Mouse (Mus musculus): ENCODE measurements around the gene Pou2f3.

Gene Pou2f3

GRCm38 (mm10) chr9:43210190-43210682 lies at the start of gene Pou2f3:
Pou2f3 (minus strand) TSS chr9:43210369.
- DNase-seq (ENCODE audit: low spot score in 2 of 2) = no peak

DNA sequence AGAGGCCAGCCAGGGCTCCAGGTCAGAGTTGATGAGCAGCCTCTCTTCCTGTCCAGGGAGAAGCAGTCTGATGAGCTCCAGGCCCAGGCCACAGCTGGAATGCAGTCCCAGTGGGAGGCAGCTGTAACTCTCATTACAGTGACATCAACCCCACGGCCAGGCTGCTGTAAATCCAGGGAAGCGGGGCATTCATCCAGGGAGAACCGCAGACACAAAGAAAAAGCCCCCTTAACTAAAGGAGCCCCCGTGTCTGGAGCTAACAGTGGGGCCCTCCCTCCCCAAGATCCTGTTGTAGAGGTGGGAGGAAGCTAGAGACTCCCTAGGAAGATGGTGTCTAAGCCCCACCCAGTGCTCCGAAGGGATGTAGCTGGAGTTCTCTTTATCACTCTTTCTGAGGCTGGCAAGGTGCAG lies 43.1 kb upstream of the Pou2f3 start:
- no peak for DNase-seq (ENCODE audit: low spot score in 2 of 2)

DNA sequence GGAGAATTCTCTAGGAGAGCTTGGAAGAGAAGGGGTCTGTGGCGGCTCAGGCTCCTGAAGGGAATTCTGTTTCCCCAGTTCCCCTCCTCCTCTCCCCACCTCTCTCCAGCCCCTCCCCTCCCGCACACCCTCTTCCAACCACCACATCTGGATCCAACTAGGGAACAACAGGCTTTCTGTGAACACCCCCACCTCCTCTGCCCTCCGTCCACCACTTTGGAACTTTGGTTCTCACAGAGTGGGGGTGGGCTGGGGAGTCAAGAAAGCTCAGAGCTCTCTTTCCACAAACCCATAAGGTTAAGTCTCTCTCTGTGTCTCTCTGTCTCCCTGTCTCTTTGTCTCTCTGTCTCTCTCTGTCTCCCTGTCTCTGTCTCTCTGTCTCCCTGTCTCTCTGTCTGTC lies 42.6 kb upstream of the Pou2f3 start:
- no peak for DNase-seq (ENCODE audit: low spot score in 2 of 2)

- DNase-seq (ENCODE audit: low spot score in 2 of 2) = no peak
These were observed 41.6 kb upstream of the Pou2f3 start for GRCm38 (mm10) chr9:43251786-43252185.

DNA sequence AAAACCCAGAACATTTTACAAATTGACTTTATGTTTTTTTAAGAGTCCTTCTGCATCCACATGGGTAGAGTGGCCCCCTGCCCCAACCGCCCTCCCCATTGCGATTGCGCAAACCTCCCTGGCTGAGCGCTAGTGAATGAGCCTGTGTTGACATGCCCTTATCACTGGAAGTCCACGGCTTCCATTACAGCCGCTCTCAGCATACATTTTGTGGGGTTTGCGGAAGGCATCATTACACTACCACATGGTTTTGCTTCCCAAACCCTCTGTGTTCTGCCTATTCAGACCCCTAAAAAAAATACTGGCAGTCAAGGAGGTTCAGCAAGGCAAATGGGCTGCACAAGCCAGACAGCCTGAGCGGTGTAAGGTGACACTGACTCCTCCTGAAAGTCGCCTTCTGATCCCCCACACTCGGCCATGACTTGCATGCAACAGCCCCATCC lies 36.6 kb upstream of the Pou2f3 start:
- DNase-seq (ENCODE audit: low spot score in 2 of 2) = no peak

DNA sequence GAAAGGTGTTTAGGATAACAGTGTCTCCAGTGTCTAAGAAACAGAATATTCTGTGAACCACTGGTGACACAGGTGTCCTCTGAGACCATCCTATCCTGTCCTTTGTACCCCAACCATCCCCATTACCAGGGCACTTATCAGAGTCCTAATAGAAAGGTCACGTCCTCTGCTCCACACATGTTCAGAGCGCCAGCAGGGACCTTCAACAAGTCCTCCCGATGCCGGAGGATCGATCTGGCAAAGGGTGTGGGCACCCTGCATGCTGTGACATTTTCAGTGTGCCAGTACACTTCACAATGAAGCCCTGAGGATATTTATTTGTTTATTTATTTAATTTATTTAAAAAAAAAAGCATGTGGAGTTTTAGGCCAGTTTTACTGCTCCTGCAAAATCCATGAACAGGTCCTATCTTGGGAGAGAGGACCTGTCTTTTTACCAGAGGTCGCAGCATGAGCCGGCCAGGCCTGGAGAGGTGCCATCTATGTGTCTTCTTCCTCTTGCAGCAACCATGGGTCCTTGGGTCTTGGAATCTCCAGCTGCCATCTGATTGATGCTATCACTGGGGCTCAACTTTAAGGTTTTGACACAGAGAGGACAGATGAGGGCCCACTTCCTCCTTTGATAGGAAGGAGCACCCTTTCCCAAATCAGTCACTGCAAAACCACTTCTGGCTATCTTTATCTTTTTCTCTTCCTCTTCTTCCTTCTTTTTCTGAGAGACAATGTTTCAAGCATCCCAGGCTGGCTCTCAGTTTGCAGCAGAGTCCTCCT lies 35.8 kb upstream of the Pou2f3 start:
- DNase-seq (ENCODE audit: low spot score in 2 of 2) = no peak

GRCm38 (mm10) chr9:43242432-43242831 lies 32.3 kb upstream of the Pou2f3 start:
- no peak for DNase-seq (ENCODE audit: low spot score in 2 of 2)

DNA sequence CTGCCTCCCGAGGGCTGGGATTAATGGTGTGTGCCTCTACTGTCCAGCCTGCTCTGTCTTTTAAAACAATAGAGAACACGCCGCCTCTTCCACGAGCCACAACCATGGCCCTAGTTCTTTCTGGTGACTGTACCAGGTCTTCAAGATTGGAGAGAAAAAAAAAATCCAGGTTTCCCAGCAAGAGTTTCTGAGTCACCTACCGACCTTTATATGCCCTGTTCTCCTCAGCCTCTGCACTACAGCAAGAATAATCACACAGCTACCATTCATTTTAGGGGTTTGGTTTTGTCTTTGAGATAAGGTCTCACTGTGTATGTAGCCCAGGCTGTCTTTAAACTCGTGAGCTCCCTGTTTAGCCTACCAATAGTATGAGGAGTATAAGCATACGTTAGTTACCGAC lies 31.8 kb upstream of the Pou2f3 start:
- DNase-seq (ENCODE audit: low spot score in 2 of 2) = no peak

- DNase-seq (ENCODE audit: low spot score in 2 of 2) = no peak
These were observed 31.1 kb upstream of the Pou2f3 start for GRCm38 (mm10) chr9:43241291-43241690.

DNA sequence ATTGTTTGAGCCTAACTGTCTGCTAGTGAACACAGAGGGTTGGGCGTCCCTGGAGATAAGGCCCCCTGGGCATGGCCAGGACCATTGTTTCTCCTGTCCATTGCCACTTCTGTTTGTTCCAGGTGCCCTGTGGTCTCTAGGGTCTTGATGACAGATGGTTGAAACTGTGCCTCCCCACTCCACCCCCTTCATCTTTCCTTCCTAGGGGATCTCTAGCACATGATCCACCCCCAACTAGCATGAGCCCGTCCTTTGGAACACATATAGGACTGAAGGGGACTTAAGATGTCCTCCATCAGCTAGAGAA lies 30.4 kb upstream of the Pou2f3 start:
- no peak for DNase-seq (ENCODE audit: low spot score in 2 of 2)

GRCm38 (mm10) chr9:43239712-43240593 lies 29.8 kb upstream of the Pou2f3 start, which contains the start of gene Oaf:
Oaf (minus strand) TSS chr9:43239911.
- DNase-seq (ENCODE audit: low spot score in 2 of 2) = peak; percentile 65 to 78

- peak in 1 of 2 experiments; percentile 72 for DNase-seq (ENCODE audit: low spot score in 2 of 2)
These were observed 28.7 kb upstream of the Pou2f3 start for GRCm38 (mm10) chr9:43238631-43239545.

DNA sequence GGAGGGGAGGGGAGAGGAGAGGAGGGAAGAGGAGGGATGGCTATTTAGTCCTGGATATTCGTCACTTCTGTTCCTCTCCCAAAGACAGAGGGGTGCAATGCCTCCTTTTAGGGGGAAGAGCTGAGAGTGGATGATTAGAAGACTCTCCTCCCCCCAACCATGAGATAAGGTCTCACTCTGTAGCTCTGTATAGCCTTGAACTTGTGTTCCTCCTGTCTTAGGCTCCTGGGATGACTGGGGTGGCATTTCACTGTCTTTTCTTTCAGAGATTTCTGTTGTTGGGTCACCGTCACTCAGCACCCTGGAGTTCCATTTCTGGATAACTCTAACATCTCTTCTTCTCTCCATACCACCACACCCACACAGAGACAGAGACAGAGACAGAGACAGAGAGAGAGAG lies 28.0 kb upstream of the Pou2f3 start:
- DNase-seq (ENCODE audit: low spot score in 2 of 2) = no peak

DNA sequence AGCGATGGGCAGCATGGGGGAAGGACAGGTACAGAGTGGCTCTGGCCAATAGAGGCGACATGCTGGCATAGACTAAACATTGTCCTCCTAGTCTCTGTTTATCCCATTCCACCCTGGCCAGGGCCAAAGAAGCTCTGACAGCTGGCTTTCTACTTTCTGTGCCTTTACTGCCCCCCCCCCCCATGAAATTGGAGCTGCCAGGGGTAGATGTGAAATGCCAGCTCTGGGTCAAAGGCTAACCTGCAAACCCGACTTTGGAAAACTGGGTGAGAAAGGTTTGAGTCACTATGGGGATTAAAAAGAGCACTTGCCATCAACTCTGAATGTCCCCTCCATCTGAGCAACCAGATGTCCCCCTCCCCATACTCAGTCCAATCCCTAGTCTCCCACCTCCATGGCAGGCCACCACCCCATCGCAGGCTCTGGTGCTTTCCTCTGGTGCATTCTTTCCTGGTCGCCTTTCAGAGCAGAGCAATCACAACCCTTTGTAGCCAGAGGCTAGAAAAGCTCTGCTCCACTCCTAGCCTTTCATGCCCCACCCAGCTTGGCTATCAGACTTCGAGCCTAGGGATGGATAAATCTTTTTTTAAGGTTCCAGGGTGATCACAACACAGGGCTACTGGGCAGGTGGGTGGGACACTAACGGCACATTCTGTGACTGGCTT lies 27.1 kb upstream of the Pou2f3 start:
- no peak for DNase-seq (ENCODE audit: low spot score in 2 of 2)

GRCm38 (mm10) chr9:43236576-43236975 lies 26.4 kb upstream of the Pou2f3 start:
- DNase-seq (ENCODE audit: low spot score in 2 of 2) = no peak

DNA sequence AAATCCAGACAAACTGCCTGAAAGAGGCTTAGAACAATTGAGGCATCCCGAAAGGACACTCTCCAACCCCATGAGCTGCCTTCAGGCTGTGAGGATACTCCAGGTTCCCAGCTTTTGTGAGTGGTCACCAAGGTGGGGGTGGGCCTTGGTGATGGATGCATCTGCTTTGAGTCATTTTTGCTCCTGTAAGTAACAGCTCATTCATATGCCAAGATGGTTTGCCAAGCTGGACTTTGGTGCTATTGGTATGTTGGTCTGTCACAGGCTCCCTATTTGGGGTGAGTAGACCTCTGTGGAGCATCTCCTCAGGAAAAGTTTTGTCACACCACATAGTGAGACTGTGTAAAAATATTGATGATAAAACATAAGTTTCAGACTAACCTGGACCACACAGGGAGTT lies 25.9 kb upstream of the Pou2f3 start:
- DNase-seq (ENCODE audit: low spot score in 2 of 2) = no peak

- DNase-seq (ENCODE audit: low spot score in 2 of 2) = no peak
These were observed 25.2 kb upstream of the Pou2f3 start for GRCm38 (mm10) chr9:43235336-43235735.

DNA sequence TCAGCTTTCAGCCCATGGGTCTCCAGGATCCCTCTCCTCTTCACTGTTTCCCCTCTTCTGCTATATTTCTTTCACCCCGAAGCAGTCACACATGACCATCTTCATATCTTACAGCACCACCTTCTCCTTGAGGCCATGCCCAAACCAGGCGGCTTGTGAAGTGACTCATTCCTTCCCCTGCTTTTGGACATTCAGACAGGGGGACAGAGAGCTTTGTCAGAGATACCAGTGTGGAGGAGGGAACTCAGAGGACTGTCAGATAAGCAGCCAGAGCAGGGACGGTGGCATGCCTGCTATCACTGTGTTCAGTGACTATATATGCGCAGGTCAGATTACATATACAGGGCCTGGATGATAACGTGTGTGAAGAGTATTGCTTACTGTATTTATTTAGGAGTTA lies 24.3 kb upstream of the Pou2f3 start:
- DNase-seq (ENCODE audit: low spot score in 2 of 2) = peak in 1 of 2 experiments; percentile 48

- DNase-seq (ENCODE audit: low spot score in 2 of 2) = no peak
These were observed 23.3 kb upstream of the Pou2f3 start for GRCm38 (mm10) chr9:43233515-43233914.

DNA sequence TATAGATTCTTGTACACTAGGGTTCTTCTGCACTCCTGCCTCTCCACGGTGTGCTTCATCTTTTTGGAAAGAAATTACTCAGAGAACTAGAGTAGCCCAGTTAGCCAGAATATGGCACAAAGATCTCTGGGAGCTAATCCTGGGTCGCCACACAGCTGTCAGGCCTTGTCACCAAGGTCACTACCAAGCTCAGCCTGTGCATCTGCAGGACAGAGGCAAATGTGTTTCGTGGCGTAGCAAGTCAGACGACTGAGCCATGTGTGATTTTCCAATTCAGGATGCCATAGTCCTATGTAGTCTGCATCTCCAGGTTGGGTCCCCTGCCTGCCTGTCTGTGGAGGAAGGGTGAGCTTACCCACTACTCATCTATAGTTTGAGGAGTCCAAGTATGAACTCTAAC lies 22.9 kb upstream of the Pou2f3 start:
- no peak for DNase-seq (ENCODE audit: low spot score in 2 of 2)

DNA sequence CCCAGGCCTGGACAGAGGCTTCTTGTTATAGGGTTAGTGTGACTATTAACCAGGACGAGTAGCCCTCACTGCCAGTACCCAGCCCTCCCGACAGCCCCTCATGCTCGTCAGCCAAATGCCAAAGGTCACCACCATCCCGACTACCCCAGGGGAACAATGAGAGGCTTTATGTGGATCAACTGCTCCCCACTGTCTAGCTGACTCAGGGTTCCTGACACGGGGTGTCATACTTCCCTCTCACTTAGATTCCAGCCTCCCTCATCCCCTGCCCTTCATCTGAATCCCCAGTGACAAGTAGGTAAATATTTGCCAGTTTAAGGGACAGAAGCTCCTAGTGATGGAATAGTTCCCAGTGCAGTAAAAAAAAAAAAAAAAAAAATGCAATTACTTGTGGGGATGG lies 22.1 kb upstream of the Pou2f3 start:
- no peak for DNase-seq (ENCODE audit: low spot score in 2 of 2)
